Mouse (Mus musculus) lung, postnatal 0 days (tissue): Measurements from ENCODE around the gene Rnase13.

Experiments used
- CTCF ChIP-seq: IDR thresholded peaks from 2 replicates; pipeline ENCODE4 v1.5.1; 2016; ENCODE audit warnings: antibody characterized with exemption, mild to moderate bottlenecking
- EP300 ChIP-seq: IDR thresholded peaks from 2 replicates; pipeline ENCODE4 v1.6.1; 2016; ENCODE audit warnings: antibody characterized with exemption, mild to moderate bottlenecking, control low read depth

GRCm38 (mm10) chr14:51930824-51931223 lies 8.3 kb upstream of the Rnase13 start:
- TF ChIP-seq CTCF (peak; percentile 89), EP300 (no peak)
